Mouse (Mus musculus) limb, embryonic 11.5 days (tissue): ENCODE data around the gene Bms1. TPM values are rescaled to one million over a fixed set of nuclear protein-coding genes. Genes with fewer than 3 reads are reported as not detected.

Source experiments
- ATAC-seq: fragments of 200-750 bp; cut with Nextera tagmentation; 2 replicates; pipeline ENCODE4 v1.8.0; 2017; ENCODE audit warnings: low read depth; ENCODE audit not compliant: insufficient number of reproducible peaks, low FRiP score, low TSS enrichment
- DNase-seq: peaks from one replicate; pipeline ENCODE4 v3.0.0-alpha.2; 2015; ENCODE audit warnings: low spot score
- H3K27ac ChIP-seq: fragments of 300-500 bp; sonication (generic); replicated peaks from 2 replicates; pipeline ENCODE4 v1.5.1; 2014; ENCODE audit warnings: low read depth, mild to moderate bottlenecking, low read length
- H3K27me3 ChIP-seq: fragments of 300-500 bp; sonication (generic); 2 replicates; pipeline ENCODE4 v1.6.1; 2014; ENCODE audit warnings: mild to moderate bottlenecking, low read length, mixed read lengths; ENCODE audit not compliant: control insufficient read depth, insufficient read depth
- H3K36me3 ChIP-seq: fragments of 300-500 bp; sonication (generic); 2 replicates; pipeline ENCODE4 v1.6.1; 2014; ENCODE audit warnings: mild to moderate bottlenecking, low read length, moderate library complexity, mixed read lengths; ENCODE audit not compliant: control insufficient read depth, insufficient read depth
- H3K4me1 ChIP-seq: fragments of 300-500 bp; sonication (generic); 2 replicates; pipeline ENCODE4 v1.6.1; 2014; ENCODE audit warnings: low read length, mixed read lengths; ENCODE audit not compliant: control insufficient read depth, insufficient read depth
- H3K4me2 ChIP-seq: fragments of 300-500 bp; sonication (generic); 2 replicates; pipeline ENCODE4 v1.6.1; 2014; ENCODE audit warnings: low read depth, mild to moderate bottlenecking, moderate library complexity; ENCODE audit not compliant: severe bottlenecking
- H3K4me3 ChIP-seq: fragments of 300-500 bp; sonication (generic); 2 replicates; pipeline ENCODE4 v1.5.1; 2014; ENCODE audit warnings: low read depth, low read length
- H3K9ac ChIP-seq: fragments of 300-500 bp; sonication (generic); 2 replicates; pipeline ENCODE4 v1.6.1; 2014; ENCODE audit warnings: mild to moderate bottlenecking, low read length
- H3K9me3 ChIP-seq: fragments of 300-500 bp; sonication (generic); 2 replicates; pipeline ENCODE4 v1.6.1; 2016; ENCODE audit warnings: low read length; ENCODE audit not compliant: control insufficient read depth
- WGBS: fragments of 180-500 bp; shearing (Covaris S2); extraction: QIAGEN DNeasy Blood & Tissue Kit; methylation state at CpG from one replicate; pipeline ENCODE4 v1.1.7; 2014; 5-methylcytosine and 5-hydroxymethylcytosine counted together
- polyA plus RNA-seq: library from polyadenylated mRNA; unstranded; fragments of >200 nt; fragmentation: Nextera tagmentation; extraction: Ambion mirVana; gene quantifications from 2 replicates; pipeline ENCODE4 v1.2.1, GENCODE M21; 2014

Bms1 gene
- polyA plus RNA-seq, 1 experiment from 2014 or later, result 52.5 TPM

DNA sequence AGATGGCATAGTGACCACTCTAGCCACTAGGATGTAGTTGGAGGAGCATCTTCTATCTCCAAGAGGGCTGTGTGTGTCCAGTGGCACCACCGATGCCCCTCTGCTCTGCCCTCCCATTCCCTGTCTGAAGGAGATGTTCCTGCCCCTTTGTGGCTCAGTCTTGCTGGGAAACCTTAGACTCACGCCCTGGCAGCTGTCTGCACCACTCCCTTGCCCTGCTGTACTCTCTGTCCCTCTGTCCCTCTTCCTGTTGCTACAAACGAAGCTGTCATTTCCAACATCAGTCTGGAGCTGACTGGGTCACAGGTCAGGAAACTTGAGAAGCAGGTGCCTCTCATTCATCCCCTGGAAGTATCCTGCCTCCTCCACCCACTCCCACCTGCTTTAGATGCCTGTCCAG, 43.8 kb downstream of the Bms1 start:
- no peak for DNase-seq
- Histone ChIP-seq H3K4me1 (peaks cover 8% of the 10 kb centered on the region), H3K9me3 (no peaks in the 10 kb centered on the region), H3K4me3 (no peak overlapping the region), H3K9ac (no peak overlapping the region), H3K4me2 (no peak overlapping the region), H3K27ac (no peak overlapping the region), H3K36me3 (no peaks in the 10 kb centered on the region), H3K27me3 (no peaks in the 10 kb centered on the region)
- WGBS, result 44% methylated on average over 3 of the region's 3 CpGs
- ATAC-seq, result no peak

DNA sequence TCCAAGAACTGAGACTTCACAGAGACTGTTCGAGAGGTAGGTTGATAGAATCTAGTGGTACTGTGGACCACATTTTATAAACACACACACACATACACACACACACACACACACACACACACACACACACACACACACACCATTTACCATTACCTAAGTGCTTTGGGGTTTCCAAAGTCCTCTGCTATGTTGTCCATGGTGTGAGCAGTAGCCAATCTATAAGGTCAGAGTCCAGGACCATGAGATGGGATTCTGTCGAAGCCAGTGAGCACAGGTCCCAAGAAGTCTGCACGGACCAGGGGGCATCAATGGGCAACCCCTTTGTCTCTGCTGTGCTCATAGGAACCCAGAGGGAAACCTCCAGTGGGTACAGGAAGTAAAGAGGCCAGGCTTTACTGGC, 44.2 kb downstream of the Bms1 start:
- WGBS, result 78% methylated on average over 3 of the region's 3 CpGs
- no peaks in the 10 kb centered on the region for H3K9me3 ChIP-seq
- H3K4me3 ChIP-seq, result no peak overlapping the region
- H3K4me1 ChIP-seq, result peaks cover 8% of the 10 kb centered on the region
- no peak overlapping the region for H3K27ac ChIP-seq
- no peak for ATAC-seq
- H3K9ac ChIP-seq, result no peak overlapping the region
- H3K36me3 ChIP-seq, result no peaks in the 10 kb centered on the region
- no peak for DNase-seq
- no peak overlapping the region for H3K4me2 ChIP-seq
- H3K27me3 ChIP-seq, result no peaks in the 10 kb centered on the region

DNA sequence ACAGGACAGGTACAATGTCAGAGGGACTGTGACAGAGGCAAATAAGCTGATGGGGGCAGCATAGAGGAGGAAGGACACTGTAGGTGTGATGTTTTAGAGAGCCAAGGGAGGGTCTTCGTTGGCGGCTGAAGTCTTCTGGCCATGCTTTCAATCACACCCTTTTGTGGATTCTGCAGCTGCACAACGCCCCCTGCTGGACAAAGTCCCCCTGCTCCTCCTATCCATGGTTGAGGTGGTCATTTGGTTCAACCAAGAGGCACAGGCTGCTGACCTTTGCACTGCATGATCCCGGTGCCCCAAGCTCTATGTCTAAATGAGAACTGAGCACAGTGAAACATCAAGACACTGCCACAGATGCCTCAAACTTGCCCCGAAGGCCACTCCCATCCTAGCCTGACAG, 46.0 kb downstream of the Bms1 start:
- Histone ChIP-seq H3K27ac (no peak overlapping the region), H3K4me2 (no peak overlapping the region), H3K9me3 (no peaks in the 10 kb centered on the region), H3K4me1 (peaks cover 6% of the 10 kb centered on the region), H3K4me3 (no peak overlapping the region), H3K27me3 (no peaks in the 10 kb centered on the region), H3K9ac (no peak overlapping the region), H3K36me3 (no peaks in the 10 kb centered on the region)
- ATAC-seq, result no peak
- peak; percentile 65 for DNase-seq
- 35% methylated on average over 5 of the region's 5 CpGs for WGBS

DNA sequence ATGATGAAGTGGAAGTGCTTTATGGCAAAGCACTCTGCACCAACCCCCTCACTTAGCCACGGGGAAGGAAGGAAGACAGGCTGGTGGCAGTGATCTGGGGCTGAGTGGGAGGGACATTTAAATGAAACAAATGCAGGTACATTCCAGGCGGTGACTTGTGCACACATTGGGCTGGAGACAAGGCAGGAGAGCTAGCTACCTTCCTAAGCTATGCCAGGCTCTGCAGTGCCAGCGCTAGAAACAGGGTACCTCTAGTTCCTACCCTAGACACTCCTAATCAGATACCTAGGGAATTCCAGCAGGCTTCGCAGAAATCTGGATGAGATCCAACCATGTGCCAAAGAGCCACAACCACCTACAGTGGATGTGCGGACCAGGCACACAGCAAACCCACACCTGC, 46.5 kb downstream of the Bms1 start:
- Histone ChIP-seq H3K4me2 (no peak overlapping the region), H3K4me3 (no peak overlapping the region), H3K27me3 (no peaks in the 10 kb centered on the region), H3K9ac (no peak overlapping the region), H3K27ac (no peak overlapping the region), H3K9me3 (no peaks in the 10 kb centered on the region), H3K36me3 (no peaks in the 10 kb centered on the region), H3K4me1 (peaks cover 6% of the 10 kb centered on the region)
- DNase-seq (no peak), ATAC-seq (no peak)
- 80% methylated on average over 5 of the region's 5 CpGs for WGBS

GRCm38 (mm10) chr6:118367502-118367901, 51.8 kb downstream of the Bms1 start:
- Histone ChIP-seq H3K9ac (no peak overlapping the region), H3K27ac (no peak overlapping the region), H3K36me3 (no peaks in the 10 kb centered on the region), H3K27me3 (no peaks in the 10 kb centered on the region), H3K4me2 (no peak overlapping the region), H3K4me3 (no peak overlapping the region), H3K4me1 (no peaks in the 10 kb centered on the region), H3K9me3 (no peaks in the 10 kb centered on the region)
- 85% methylated on average over 7 of the region's 7 CpGs for WGBS
- no peak for ATAC-seq
- no peak for DNase-seq

GRCm38 (mm10) chr6:118366196-118366595, 53.1 kb downstream of the Bms1 start:
- Histone ChIP-seq H3K36me3 (no peaks in the 10 kb centered on the region), H3K4me1 (no peaks in the 10 kb centered on the region), H3K4me3 (no peak overlapping the region), H3K9ac (no peak overlapping the region), H3K27me3 (no peaks in the 10 kb centered on the region), H3K9me3 (no peaks in the 10 kb centered on the region), H3K27ac (no peak overlapping the region), H3K4me2 (no peak overlapping the region)
- ATAC-seq (no peak), DNase-seq (no peak)
- WGBS, result 61% methylated on average over 3 of the region's 3 CpGs

- Histone ChIP-seq H3K9me3 (no peaks in the 10 kb centered on the region), H3K4me2 (no peak overlapping the region), H3K36me3 (no peaks in the 10 kb centered on the region), H3K27ac (no peak overlapping the region), H3K9ac (no peak overlapping the region), H3K4me1 (no peaks in the 10 kb centered on the region), H3K4me3 (no peak overlapping the region), H3K27me3 (no peaks in the 10 kb centered on the region)
- DNase-seq, result no peak
- ATAC-seq, result no peak
Measured at GRCm38 (mm10) chr6:118365781-118366180, 53.5 kb downstream of the Bms1 start.

GRCm38 (mm10) chr6:118350342-118350741, 68.9 kb downstream of the Bms1 start:
- no peak for DNase-seq
- Histone ChIP-seq H3K9ac (0 out of 2 replicates have a peak overlapping the region, but pooled peaks have one; percentile 2), H3K27ac (no peak overlapping the region), H3K36me3 (no peaks in the 10 kb centered on the region), H3K4me2 (no peak overlapping the region), H3K4me1 (0 out of 2 replicates have a peak, but pooled peaks cover 2% of the 10 kb centered on the region), H3K9me3 (no peaks in the 10 kb centered on the region), H3K4me3 (no peak overlapping the region), H3K27me3 (no peaks in the 10 kb centered on the region)
- ATAC-seq, result no peak
- 53% methylated on average over 12 of the region's 12 CpGs for WGBS

GRCm38 (mm10) chr6:118348186-118348585, 71.1 kb downstream of the Bms1 start:
- Histone ChIP-seq H3K9me3 (no peaks in the 10 kb centered on the region), H3K27me3 (no peaks in the 10 kb centered on the region), H3K27ac (no peak overlapping the region), H3K36me3 (no peaks in the 10 kb centered on the region), H3K4me1 (0 out of 2 replicates have a peak, but pooled peaks cover 2% of the 10 kb centered on the region), H3K9ac (no peak overlapping the region), H3K4me3 (no peak overlapping the region), H3K4me2 (no peak overlapping the region)
- 82% methylated on average over 3 of the region's 3 CpGs for WGBS
- DNase-seq (no peak), ATAC-seq (no peak)
